Mouse (Mus musculus): ENCODE measurements around the gene Kcnd1.

- TF ChIP-seq CTCF (IDR thresholded peaks at IDR 0.05; ENCODE audit: borderline replicate concordance, extremely low read depth, insufficient read depth, insufficient read length) (no peak), POLR2A (IDR thresholded peaks at IDR 0.05; ENCODE audit: borderline replicate concordance, extremely low read depth, insufficient read depth, insufficient read length, poor library complexity, severe bottlenecking) (no peak)
These were observed 18.7 kb downstream of the Kcnd1 start for GRCm38 (mm10) chrX:7840842-7841162.

Measured in brain, embryonic 14.5 days (tissue).